Mouse (Mus musculus) stomach, postnatal 0 days (tissue): ENCODE measurements around the gene Ddr2. TPM values are rescaled to one million over a fixed set of nuclear protein-coding genes. Genes with fewer than 3 reads are reported as not detected.

Experiments
- ATAC-seq: fragments of 200-750 bp; cut with Nextera tagmentation; 2 replicates; pipeline ENCODE4 v1.8.0; 2017; ENCODE audit not compliant: low FRiP score, low TSS enrichment
- DNase-seq: peaks from one replicate; pipeline ENCODE4 v3.0.0-alpha.2; 2016; ENCODE audit warnings: low spot score
- H3K27ac ChIP-seq: fragments of 300-500 bp; sonication (generic); replicated peaks from 2 replicates; pipeline ENCODE4 v1.5.1; 2014; ENCODE audit warnings: mild to moderate bottlenecking, control low read depth
- H3K27me3 ChIP-seq: fragments of 300-500 bp; sonication (generic); 2 replicates; pipeline ENCODE4 v1.6.1; 2014; ENCODE audit warnings: low read length; ENCODE audit not compliant: control insufficient read depth, insufficient read depth
- H3K36me3 ChIP-seq: fragments of 300-500 bp; sonication (generic); 2 replicates; pipeline ENCODE4 v1.6.1; 2014; ENCODE audit warnings: low read length, mixed read lengths; ENCODE audit not compliant: control insufficient read depth, insufficient read depth
- H3K4me1 ChIP-seq: fragments of 300-500 bp; sonication (generic); replicated peaks from 2 replicates; pipeline ENCODE4 v1.6.1; 2014; ENCODE audit warnings: antibody characterized with exemption; ENCODE audit not compliant: control insufficient read depth, insufficient read depth
- H3K4me2 ChIP-seq: fragments of 300-500 bp; sonication (generic); replicated peaks from 2 replicates; pipeline ENCODE4 v1.6.1; 2014; ENCODE audit warnings: low read depth, mild to moderate bottlenecking, control low read depth, moderate library complexity
- H3K4me3 ChIP-seq: fragments of 300-500 bp; sonication (generic); 2 replicates; pipeline ENCODE4 v1.5.1; 2014; ENCODE audit warnings: low read depth, low read length, control low read depth
- H3K9ac ChIP-seq: fragments of 300-500 bp; sonication (generic); 2 replicates; pipeline ENCODE4 v1.6.1; 2014; ENCODE audit warnings: mild to moderate bottlenecking, low read length, control low read depth, mixed read lengths
- H3K9me3 ChIP-seq: fragments of 300-500 bp; sonication (generic); 2 replicates; pipeline ENCODE4 v1.6.1; 2016; ENCODE audit warnings: low read length; ENCODE audit not compliant: control insufficient read depth
- CTCF ChIP-seq: IDR thresholded peaks from 2 replicates; pipeline ENCODE4 v1.5.1; 2016; ENCODE audit warnings: antibody characterized with exemption, low read depth, mild to moderate bottlenecking, moderate library complexity
- EP300 ChIP-seq: optimal IDR thresholded peaks from 2 replicates; pipeline ENCODE3; 2016; ENCODE audit warnings: antibody characterized with exemption
- WGBS: fragments of 180-500 bp; shearing (Covaris S2); extraction: QIAGEN DNeasy Blood & Tissue Kit; methylation state at CpG from one replicate; pipeline ENCODE4 v1.1.7; 2014; 5-methylcytosine and 5-hydroxymethylcytosine counted together
- polyA plus RNA-seq: library from polyadenylated mRNA; unstranded; fragments of >200 nt; fragmentation: Nextera tagmentation; extraction: Ambion mirVana; gene quantifications from 2 replicates; pipeline ENCODE4 v1.2.1, GENCODE M21; 2015

The Ddr2 gene
- polyA plus RNA-seq, 1 experiment from 2014 or later, result 25.8 TPM

DNA sequence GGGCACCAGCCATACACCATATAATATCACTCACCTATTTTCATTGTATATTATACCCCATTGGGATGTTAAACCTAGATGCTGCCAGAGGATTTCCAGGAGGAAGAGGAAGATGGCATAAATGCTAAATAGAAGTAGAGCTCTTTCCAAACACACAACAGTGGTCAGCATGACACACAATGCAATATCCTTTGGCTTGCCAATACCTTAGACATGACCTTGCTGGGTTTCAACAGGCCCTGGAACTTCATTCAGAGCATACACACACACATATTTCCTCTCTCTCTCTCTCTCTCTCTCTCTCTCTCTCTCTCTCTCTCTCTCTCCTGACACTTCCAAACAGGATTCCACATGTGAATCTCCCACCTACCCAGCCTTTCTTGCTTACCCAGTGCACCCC, 66.8 kb downstream of the Ddr2 start:
- H3K9me3 ChIP-seq, result no peaks in the 10 kb centered on the region
- no peaks in the 10 kb centered on the region for H3K27me3 ChIP-seq
- no peaks in the 10 kb centered on the region for H3K36me3 ChIP-seq
- no peak overlapping the region for H3K27ac ChIP-seq
- ATAC-seq (no peak), DNase-seq (no peak)
- H3K4me2 ChIP-seq, result no peak overlapping the region
- H3K4me3 ChIP-seq, result no peak overlapping the region
- H3K4me1 ChIP-seq, result no peaks in the 10 kb centered on the region
- H3K9ac ChIP-seq, result no peak overlapping the region
- no peak for TF ChIP-seq EP300
- no peak for TF ChIP-seq CTCF

DNA sequence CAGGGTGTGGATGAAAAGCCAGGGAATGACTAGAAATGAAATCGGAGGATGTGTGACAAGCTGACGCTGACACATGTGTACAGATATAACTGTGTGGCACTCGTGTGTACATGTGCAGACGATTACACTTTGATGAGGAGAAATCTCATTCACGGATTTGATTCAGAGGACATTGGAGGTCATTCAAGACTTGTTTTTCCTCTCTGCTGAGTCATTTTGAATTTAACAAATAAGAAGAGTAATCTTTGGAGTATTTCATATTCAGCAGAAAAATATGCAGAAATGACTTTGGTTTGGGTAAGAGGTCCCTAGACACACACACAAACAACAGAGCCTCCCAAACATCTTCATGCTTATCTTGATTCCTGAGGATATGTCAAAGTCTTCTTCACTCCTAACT, 67.6 kb downstream of the Ddr2 start:
- H3K27me3 ChIP-seq, result no peaks in the 10 kb centered on the region
- ATAC-seq (no peak), DNase-seq (no peak)
- WGBS, result 85% methylated on average over 5 of the region's 5 CpGs
- H3K27ac ChIP-seq, result no peak overlapping the region
- H3K4me2 ChIP-seq, result no peak overlapping the region
- TF ChIP-seq CTCF (no peak), EP300 (no peak)
- no peaks in the 10 kb centered on the region for H3K4me1 ChIP-seq
- H3K36me3 ChIP-seq, result no peaks in the 10 kb centered on the region
- no peak overlapping the region for H3K9ac ChIP-seq
- no peaks in the 10 kb centered on the region for H3K9me3 ChIP-seq
- no peak overlapping the region for H3K4me3 ChIP-seq

DNA sequence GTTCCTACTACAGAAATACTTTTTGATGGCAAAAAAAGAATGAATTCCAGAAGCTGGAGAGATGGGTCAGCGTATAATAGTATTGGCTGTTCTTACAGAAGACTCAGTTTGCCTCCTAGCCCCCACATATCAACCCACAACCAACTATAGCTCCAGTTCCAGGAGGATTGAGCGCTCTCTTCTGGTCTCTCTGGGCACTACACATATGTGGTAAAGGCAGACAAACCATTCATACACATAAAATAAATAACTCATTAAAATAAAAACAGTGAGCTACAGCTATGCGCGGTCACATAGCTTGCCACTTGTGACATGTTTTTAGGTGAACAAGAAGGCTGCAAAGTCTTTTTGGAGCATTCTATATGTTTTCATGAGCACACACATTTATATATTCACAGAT, 71.2 kb downstream of the Ddr2 start:
- Histone ChIP-seq H3K27me3 (no peaks in the 10 kb centered on the region), H3K36me3 (no peaks in the 10 kb centered on the region), H3K4me3 (no peak overlapping the region), H3K4me1 (no peaks in the 10 kb centered on the region), H3K27ac (no peak overlapping the region), H3K9me3 (no peaks in the 10 kb centered on the region), H3K4me2 (no peak overlapping the region), H3K9ac (no peak overlapping the region)
- no peak for DNase-seq
- ATAC-seq, result no peak
- no peak for TF ChIP-seq EP300
- TF ChIP-seq CTCF, result peak; percentile 49
- 72% methylated on average over 4 of the region's 4 CpGs for WGBS

DNA sequence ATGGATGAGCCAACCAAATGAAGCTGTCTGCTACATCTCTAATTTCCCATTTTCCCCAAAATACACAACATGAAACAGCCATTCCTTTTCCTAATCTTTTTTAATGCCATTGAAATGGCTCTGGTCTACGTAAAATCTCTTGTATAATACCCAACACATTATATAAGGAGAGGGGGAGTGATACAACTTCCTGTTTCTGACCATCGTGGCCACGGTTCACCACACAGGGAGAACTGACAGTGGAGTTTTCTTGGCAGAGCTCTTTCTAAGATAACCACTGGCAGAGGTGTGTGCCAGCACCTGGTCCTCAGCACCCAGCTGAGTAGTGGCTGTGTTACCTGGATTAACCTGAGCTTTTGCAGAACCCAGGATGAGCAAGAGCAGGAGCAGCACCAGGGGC, 75.0 kb downstream of the Ddr2 start:
- Histone ChIP-seq H3K27ac (no peak overlapping the region), H3K4me1 (no peaks in the 10 kb centered on the region), H3K4me2 (no peak overlapping the region), H3K9me3 (no peaks in the 10 kb centered on the region), H3K9ac (no peak overlapping the region), H3K4me3 (no peak overlapping the region), H3K27me3 (no peaks in the 10 kb centered on the region), H3K36me3 (no peaks in the 10 kb centered on the region)
- TF ChIP-seq EP300, result no peak
- TF ChIP-seq CTCF, result no peak
- DNase-seq, result no peak
- 61% methylated on average over 3 of the region's 3 CpGs for WGBS
- ATAC-seq, result no peak

DNA sequence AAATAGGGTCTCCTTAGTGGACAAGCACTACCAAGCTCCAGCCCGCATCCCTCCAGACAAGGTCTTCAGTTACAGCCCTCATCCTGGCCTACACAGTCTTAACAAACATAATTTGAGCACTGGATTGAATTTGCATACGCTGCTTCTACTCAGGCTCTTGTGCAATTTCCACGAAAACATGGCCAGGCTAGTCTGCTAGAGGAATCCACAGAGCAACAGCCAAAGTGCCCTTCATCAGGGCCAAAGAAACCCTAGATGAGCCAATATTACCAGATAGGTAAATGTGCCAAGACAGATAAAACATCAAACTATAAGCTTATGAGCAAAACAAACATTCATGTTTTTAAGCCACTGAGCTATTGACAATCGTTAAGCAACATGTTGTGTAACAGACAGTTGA, 75.6 kb downstream of the Ddr2 start:
- H3K27ac ChIP-seq, result no peak overlapping the region
- no peaks in the 10 kb centered on the region for H3K36me3 ChIP-seq
- DNase-seq (no peak), ATAC-seq (no peak)
- no peak overlapping the region for H3K9ac ChIP-seq
- no peaks in the 10 kb centered on the region for H3K9me3 ChIP-seq
- H3K4me1 ChIP-seq, result no peaks in the 10 kb centered on the region
- H3K27me3 ChIP-seq, result no peaks in the 10 kb centered on the region
- H3K4me3 ChIP-seq, result no peak overlapping the region
- WGBS, result 84% methylated on average over 4 of the region's 4 CpGs
- TF ChIP-seq CTCF (no peak), EP300 (no peak)
- H3K4me2 ChIP-seq, result no peak overlapping the region

DNA sequence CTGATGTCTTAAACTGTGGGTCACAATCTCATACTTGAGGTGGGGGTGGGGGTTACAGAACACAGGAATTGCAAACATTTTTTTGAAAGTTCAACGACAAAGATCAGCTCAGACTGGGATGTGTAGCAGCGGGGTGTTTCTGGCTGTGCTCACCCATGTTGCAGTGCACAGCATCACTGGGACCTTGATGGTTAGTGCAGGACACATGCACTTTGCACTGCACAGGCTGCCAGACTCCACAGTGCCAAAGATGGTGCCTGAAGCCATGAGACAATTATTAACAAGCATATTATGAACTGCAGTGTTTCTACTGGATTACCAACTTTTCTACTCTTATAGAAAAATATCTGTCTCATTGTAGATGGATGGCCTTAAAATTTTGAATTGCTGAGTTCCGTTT, 78.9 kb downstream of the Ddr2 start:
- Histone ChIP-seq H3K4me1 (no peaks in the 10 kb centered on the region), H3K27ac (no peak overlapping the region), H3K9ac (no peak overlapping the region), H3K9me3 (no peaks in the 10 kb centered on the region), H3K4me3 (no peak overlapping the region), H3K4me2 (no peak overlapping the region), H3K27me3 (no peaks in the 10 kb centered on the region), H3K36me3 (no peaks in the 10 kb centered on the region)
- no peak for ATAC-seq
- WGBS, result 79% methylated on average over 3 of the region's 3 CpGs
- no peak for TF ChIP-seq EP300
- TF ChIP-seq CTCF, result no peak
- DNase-seq, result no peak
